Mouse (Mus musculus): ENCODE measurements at regions not wholly inside any gene's neighbourhood (a gene's known extent, or its start where the extent isn't known, plus 50 kb on each side); places are given as distances from the start of the nearest gene placed in this dataset.

- Histone ChIP-seq H3K4me3 (no peak overlapping the region), H3K36me3 (no peaks in the 10 kb centered on the region), H3K4me1 (replicated peaks) (peaks cover 30% of the 10 kb centered on the region), H3K9me3 (no peaks in the 10 kb centered on the region), H3K27me3 (peaks cover 7% of the 10 kb centered on the region; the same call in 1 of the 2 replicates), H3K27ac (replicated peaks) (no peak overlapping the region), H3K9ac (no peak overlapping the region), H3K4me2 (peak overlapping the region; percentile 28)
- ATAC-seq (ENCODE audit: low read depth): peak; percentile 68; the same call in 1 of the 2 replicates
- WGBS: 23% methylated on average over 11 of the region's 11 CpGs
Observed at GRCm38 (mm10) chr13:112119611-112120041, 168.6 kb upstream of the Ankrd55 start.

- WGBS: 46% methylated on average over 4 of the region's 4 CpGs
Observed at GRCm38 (mm10) chr13:112120346-112120745, 167.9 kb upstream of the Ankrd55 start.

DNA sequence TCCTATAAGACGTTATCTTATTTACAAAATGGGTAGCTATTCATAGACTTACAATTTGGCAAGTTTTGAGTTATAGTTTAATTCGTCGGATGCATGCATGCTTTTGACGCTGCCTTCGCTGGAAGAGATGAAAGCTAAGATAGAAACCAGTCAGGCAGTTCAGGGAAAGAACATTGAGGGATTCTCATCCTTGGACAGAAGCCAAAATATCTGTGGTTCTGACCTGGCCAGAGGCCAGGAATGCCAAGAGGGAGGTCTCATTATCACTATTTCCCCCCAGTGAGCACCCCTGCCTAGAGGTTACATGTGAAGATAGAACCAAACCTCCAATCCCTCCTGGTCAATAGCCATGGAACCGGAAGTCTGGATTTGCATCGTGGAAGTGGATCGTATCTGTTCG, 167.1 kb upstream of the Ankrd55 start:
- Histone ChIP-seq H3K9ac (no peak overlapping the region), H3K4me1 (replicated peaks) (peaks cover 29% of the 10 kb centered on the region), H3K36me3 (no peaks in the 10 kb centered on the region), H3K4me2 (no peak overlapping the region), H3K9me3 (no peaks in the 10 kb centered on the region), H3K27ac (replicated peaks) (no peak overlapping the region), H3K27me3 (0 out of 2 replicates have a peak, but pooled peaks cover 3% of the 10 kb centered on the region), H3K4me3 (no peak overlapping the region)
- ATAC-seq (ENCODE audit: low read depth): no peak
- WGBS: 86% methylated on average over 9 of the region's 9 CpGs

More at GRCm38 (mm10) chr13:112120346-112120745, 167.9 kb upstream of the Ankrd55 start:
- Histone ChIP-seq H3K9me3 (no peaks in the 10 kb centered on the region), H3K36me3 (no peaks in the 10 kb centered on the region), H3K4me3 (no peak overlapping the region), H3K9ac (no peak overlapping the region), H3K27ac (replicated peaks) (no peak overlapping the region), H3K4me1 (replicated peaks) (peaks cover 30% of the 10 kb centered on the region), H3K4me2 (no peak overlapping the region), H3K27me3 (peaks cover 7% of the 10 kb centered on the region; the same call in 1 of the 2 replicates)
- ATAC-seq (ENCODE audit: low read depth): no peak

GRCm38 (mm10) chr13:112122842-112123373, 165.3 kb upstream of the Ankrd55 start:
- no peak for ATAC-seq (ENCODE audit: low read depth)
- H3K9ac ChIP-seq: no peak overlapping the region
- H3K36me3 ChIP-seq: no peaks in the 10 kb centered on the region
- no peak overlapping the region for H3K27ac ChIP-seq (replicated peaks)
- H3K4me2 ChIP-seq: no peak overlapping the region
- peaks cover 27% of the 10 kb centered on the region for H3K4me1 ChIP-seq (replicated peaks)
- WGBS: 82% methylated on average over 9 of the region's 9 CpGs
- no peaks in the 10 kb centered on the region for H3K9me3 ChIP-seq
- 0 out of 2 replicates have a peak, but pooled peaks cover 3% of the 10 kb centered on the region for H3K27me3 ChIP-seq
- H3K4me3 ChIP-seq: no peak overlapping the region

GRCm38 (mm10) chr13:112125769-112126469, 162.3 kb upstream of the Ankrd55 start:
- H3K27me3 ChIP-seq: 0 out of 2 replicates have a peak, but pooled peaks cover 3% of the 10 kb centered on the region
- H3K4me1 ChIP-seq (replicated peaks): peaks cover 13% of the 10 kb centered on the region
- no peak overlapping the region for H3K27ac ChIP-seq (replicated peaks)
- H3K9me3 ChIP-seq: no peaks in the 10 kb centered on the region
- 68% methylated on average over 14 of the region's 14 CpGs for WGBS
- H3K9ac ChIP-seq: no peak overlapping the region
- no peak overlapping the region for H3K4me2 ChIP-seq
- H3K36me3 ChIP-seq: no peaks in the 10 kb centered on the region
- no peak for ATAC-seq (ENCODE audit: low read depth)
- H3K4me3 ChIP-seq: no peak overlapping the region

DNA sequence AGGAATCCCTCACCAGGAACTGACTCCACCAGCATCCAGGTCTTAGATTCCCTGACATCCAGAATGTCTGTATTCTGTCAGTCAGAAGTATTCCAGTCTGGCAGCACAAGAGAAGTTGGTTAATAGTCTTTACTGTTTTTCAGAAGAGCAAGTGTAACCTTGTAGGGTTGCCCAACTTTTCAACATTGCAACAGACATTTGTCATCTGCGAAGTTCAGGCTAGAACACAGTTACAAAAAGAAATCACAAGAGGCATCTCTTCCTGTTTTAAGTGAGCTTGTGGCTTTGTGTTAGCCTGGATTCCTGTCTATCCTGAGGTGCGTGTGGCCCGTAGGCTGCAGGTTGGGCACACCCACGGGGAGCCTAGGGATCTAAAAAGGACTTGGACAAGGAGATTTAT, 158.0 kb upstream of the Ankrd55 start:
- H3K27me3 ChIP-seq: no peaks in the 10 kb centered on the region
- no peak for ATAC-seq (ENCODE audit: low read depth)
- no peak overlapping the region for H3K4me2 ChIP-seq
- no peaks in the 10 kb centered on the region for H3K9me3 ChIP-seq
- no peaks in the 10 kb centered on the region for H3K36me3 ChIP-seq
- no peak overlapping the region for H3K27ac ChIP-seq (replicated peaks)
- no peak overlapping the region for H3K4me3 ChIP-seq
- 78% methylated on average over 4 of the region's 4 CpGs for WGBS
- H3K4me1 ChIP-seq (replicated peaks): peaks cover 24% of the 10 kb centered on the region
- H3K9ac ChIP-seq: no peak overlapping the region

- Histone ChIP-seq H3K9me3 (no peaks in the 10 kb centered on the region), H3K4me2 (no peak overlapping the region), H3K9ac (no peak overlapping the region), H3K36me3 (no peaks in the 10 kb centered on the region), H3K27me3 (no peaks in the 10 kb centered on the region), H3K27ac (replicated peaks) (no peak overlapping the region), H3K4me3 (no peak overlapping the region), H3K4me1 (replicated peaks) (peaks cover 22% of the 10 kb centered on the region)
- ATAC-seq (ENCODE audit: low read depth): no peak
- 90% methylated on average over 2 of the region's 2 CpGs for WGBS
Observed at GRCm38 (mm10) chr13:112130774-112131173, 157.5 kb upstream of the Ankrd55 start.

- Histone ChIP-seq H3K4me2 (no peak overlapping the region), H3K9ac (no peak overlapping the region), H3K27ac (replicated peaks) (no peak overlapping the region), H3K4me3 (no peak overlapping the region), H3K9me3 (no peaks in the 10 kb centered on the region), H3K4me1 (replicated peaks) (peaks cover 18% of the 10 kb centered on the region), H3K36me3 (no peaks in the 10 kb centered on the region), H3K27me3 (no peaks in the 10 kb centered on the region)
- no peak for ATAC-seq (ENCODE audit: low read depth)
- 65% methylated on average over 12 of the region's 12 CpGs for WGBS
Observed at GRCm38 (mm10) chr13:112131191-112131590, 157.1 kb upstream of the Ankrd55 start.

DNA sequence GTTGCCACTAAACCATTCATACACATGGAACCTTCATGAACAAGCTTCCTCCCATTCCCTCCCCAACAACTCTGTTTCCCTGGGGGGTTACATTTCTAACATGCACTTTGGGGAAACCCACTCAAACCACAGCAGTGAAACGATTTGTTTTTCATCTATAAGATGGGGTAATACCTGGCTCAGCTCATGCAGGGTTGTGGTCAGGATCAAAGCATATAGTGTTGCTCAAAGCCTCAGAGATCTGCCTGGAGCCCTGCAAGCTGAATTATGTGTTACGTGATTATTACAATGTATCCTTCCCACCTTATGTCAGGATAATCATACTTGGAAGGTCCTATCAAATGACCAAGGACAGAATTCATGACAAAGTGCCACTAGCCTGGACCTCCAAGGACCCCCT, 154.5 kb upstream of the Ankrd55 start:
- Histone ChIP-seq H3K27me3 (no peaks in the 10 kb centered on the region), H3K9me3 (no peaks in the 10 kb centered on the region), H3K4me1 (replicated peaks) (peaks cover 17% of the 10 kb centered on the region), H3K27ac (replicated peaks) (no peak overlapping the region), H3K36me3 (no peaks in the 10 kb centered on the region), H3K4me3 (no peak overlapping the region), H3K4me2 (no peak overlapping the region), H3K9ac (no peak overlapping the region)
- 92% methylated on average over 2 of the region's 2 CpGs for WGBS
- ATAC-seq (ENCODE audit: low read depth): no peak

DNA sequence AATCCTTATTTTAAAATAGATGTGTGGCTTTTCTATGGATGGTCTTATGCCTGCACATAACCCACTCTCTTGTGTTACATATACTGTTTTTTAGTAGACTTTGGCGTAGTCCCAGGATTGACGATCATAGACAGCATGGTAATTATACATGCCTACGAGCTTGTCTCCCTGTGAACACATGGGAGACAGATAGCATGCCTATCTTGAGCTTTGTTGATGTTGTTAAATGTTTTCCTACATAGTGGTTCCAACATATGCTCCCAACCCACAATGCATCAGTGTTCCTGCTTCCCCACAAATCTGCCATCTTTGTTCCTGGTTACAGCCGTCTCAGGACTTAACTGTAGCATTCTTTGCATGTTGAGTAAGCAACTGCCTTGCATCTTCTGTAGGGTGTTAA, 153.6 kb upstream of the Ankrd55 start:
- Histone ChIP-seq H3K27ac (replicated peaks) (no peak overlapping the region), H3K4me2 (no peak overlapping the region), H3K27me3 (no peaks in the 10 kb centered on the region), H3K9ac (no peak overlapping the region), H3K4me1 (replicated peaks) (peaks cover 17% of the 10 kb centered on the region), H3K4me3 (no peak overlapping the region), H3K9me3 (no peaks in the 10 kb centered on the region), H3K36me3 (no peaks in the 10 kb centered on the region)
- 84% methylated on average over 4 of the region's 4 CpGs for WGBS
- ATAC-seq (ENCODE audit: low read depth): no peak

DNA sequence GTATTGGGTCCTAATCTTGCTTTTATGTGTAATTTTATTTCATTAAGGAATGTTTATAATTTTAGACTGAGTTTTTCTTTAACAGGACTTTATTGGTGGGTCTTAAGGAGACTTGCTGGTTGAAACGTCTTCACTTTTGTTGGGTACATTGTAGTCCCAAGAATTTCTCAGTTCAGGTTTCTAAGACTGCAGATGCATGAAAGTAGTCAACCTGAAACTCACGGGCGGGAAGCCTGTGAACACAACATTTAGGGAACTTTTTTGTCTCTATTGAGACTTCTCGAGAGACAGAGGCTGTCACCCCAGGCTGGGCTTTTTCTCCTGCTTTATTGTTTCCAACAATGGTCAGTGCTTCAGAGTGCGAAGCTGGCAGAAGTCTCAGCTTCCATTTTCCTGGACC, 152.5 kb upstream of the Ankrd55 start:
- Histone ChIP-seq H3K4me1 (replicated peaks) (peaks cover 17% of the 10 kb centered on the region), H3K4me2 (no peak overlapping the region), H3K27me3 (no peaks in the 10 kb centered on the region), H3K9ac (no peak overlapping the region), H3K27ac (replicated peaks) (no peak overlapping the region), H3K9me3 (no peaks in the 10 kb centered on the region), H3K4me3 (no peak overlapping the region), H3K36me3 (no peaks in the 10 kb centered on the region)
- no peak for ATAC-seq (ENCODE audit: low read depth)
- WGBS: 60% methylated on average over 5 of the region's 5 CpGs

- no peaks in the 10 kb centered on the region for H3K36me3 ChIP-seq
- WGBS: 32% methylated on average over 1 of the region's 1 CpGs
- no peak overlapping the region for H3K27ac ChIP-seq (replicated peaks)
- no peak overlapping the region for H3K4me2 ChIP-seq
- ATAC-seq (ENCODE audit: low read depth): no peak
- H3K4me1 ChIP-seq (replicated peaks): peaks cover 9% of the 10 kb centered on the region
- no peaks in the 10 kb centered on the region for H3K27me3 ChIP-seq
- no peak overlapping the region for H3K9ac ChIP-seq
- no peak overlapping the region for H3K4me3 ChIP-seq
- H3K9me3 ChIP-seq: no peaks in the 10 kb centered on the region
Observed at GRCm38 (mm10) chr13:112136850-112137249, 151.4 kb upstream of the Ankrd55 start.

DNA sequence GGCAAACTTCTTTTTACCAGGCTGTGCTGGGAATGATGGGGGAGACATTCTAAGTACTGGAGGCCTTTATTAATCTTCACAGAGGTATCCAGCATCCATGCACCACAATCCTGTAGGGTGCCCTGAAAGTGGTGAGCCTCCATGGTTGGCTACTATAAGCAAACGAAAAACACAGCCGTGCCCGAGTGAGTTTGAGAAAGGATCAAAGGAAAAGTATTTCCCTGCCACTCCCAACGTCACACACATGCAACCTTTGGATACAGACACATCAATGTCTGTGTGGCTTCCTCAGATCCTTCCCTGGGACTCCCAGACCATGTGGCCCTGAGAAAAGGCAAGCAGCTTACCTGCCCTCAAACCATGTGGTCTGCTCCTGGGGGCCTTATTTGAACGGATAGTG, 147.4 kb upstream of the Ankrd55 start:
- H3K9ac ChIP-seq: no peak overlapping the region
- 73% methylated on average over 5 of the region's 5 CpGs for WGBS
- H3K36me3 ChIP-seq: no peaks in the 10 kb centered on the region
- no peak overlapping the region for H3K27ac ChIP-seq (replicated peaks)
- ATAC-seq (ENCODE audit: low read depth): no peak
- no peak overlapping the region for H3K4me3 ChIP-seq
- H3K9me3 ChIP-seq: no peaks in the 10 kb centered on the region
- H3K4me1 ChIP-seq (replicated peaks): 0 out of 2 replicates have a peak, but pooled peaks cover 5% of the 10 kb centered on the region
- H3K4me2 ChIP-seq: no peak overlapping the region
- H3K27me3 ChIP-seq: no peaks in the 10 kb centered on the region

Data from neural tube, embryonic 13.5 days (tissue).